Mouse (Mus musculus): ENCODE results near the gene Ahnak. TPM values are rescaled to one million over a fixed set of nuclear protein-coding genes. Genes with fewer than 3 reads are reported as not detected.

The Ahnak gene
- total RNA-seq (2023), result 367 and 445 TPM in 2 replicates

DNA sequence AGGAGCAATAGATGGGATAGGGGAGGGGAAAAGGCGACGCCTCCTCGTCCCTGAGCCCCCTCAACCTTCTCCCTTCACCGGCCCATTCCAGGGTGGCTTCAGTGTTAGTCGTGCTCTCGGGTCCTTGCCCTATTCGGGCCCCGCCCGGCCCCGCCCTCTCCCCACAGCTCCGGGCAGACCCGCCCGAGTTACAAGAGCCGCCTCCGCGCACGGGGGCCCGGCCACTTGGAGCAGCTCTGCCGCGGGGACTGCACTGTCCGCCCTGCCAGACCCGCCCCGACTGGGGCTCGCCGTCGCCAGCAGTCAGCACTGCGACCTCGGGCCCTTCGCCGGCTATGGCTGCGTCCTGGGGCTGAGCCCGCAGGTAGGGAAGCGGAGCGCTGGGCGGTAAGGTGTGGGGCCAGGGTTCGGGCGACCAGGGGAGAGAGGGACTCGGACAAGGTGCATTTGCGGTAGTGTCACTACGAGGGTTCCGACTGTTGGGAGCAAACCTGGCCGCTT is at the start of gene Ahnak:
Gene Ahnak (plus strand): TSS at position 219 of the 501 bp plus-strand sequence.

DNA sequence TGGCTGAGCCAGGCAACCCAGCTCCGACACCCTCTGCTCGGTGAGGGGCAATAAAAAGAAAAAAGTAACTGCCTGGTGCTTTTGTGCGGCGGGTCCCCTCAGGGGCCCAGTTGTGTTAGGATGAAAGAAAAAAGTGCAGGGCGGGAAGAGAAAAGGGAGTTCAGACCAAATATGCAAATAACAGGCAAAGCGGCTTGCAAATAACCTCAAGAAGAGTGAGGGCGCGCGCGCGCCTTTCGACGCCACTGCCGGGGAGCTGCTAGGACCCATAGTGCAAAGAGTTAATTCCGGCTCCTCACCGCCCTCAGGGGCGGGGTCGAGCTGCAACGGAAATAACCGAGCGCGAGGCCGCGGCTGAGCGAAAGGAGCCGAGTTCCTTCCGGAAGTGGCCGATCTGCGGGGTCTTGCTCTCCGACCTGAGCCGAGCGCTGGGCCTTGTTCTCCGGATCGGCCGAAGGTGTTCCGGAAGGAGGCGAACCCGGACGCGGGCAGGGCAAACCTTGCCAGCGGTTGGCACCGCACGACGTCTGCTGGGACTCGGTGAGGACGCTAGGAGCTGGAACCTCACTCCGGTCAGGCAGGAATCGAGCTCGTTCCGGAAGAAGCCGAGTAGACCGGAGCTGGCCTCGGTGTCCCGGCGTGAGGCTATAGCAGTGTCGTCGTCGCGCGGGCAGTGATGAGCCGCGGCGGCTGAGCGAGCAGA is 47.4 kb upstream of the Ahnak start, which contains the start of gene Mta2:
Gene Mta2 (plus strand): TSS at position 361 of the 703 bp plus-strand sequence.

DNA sequence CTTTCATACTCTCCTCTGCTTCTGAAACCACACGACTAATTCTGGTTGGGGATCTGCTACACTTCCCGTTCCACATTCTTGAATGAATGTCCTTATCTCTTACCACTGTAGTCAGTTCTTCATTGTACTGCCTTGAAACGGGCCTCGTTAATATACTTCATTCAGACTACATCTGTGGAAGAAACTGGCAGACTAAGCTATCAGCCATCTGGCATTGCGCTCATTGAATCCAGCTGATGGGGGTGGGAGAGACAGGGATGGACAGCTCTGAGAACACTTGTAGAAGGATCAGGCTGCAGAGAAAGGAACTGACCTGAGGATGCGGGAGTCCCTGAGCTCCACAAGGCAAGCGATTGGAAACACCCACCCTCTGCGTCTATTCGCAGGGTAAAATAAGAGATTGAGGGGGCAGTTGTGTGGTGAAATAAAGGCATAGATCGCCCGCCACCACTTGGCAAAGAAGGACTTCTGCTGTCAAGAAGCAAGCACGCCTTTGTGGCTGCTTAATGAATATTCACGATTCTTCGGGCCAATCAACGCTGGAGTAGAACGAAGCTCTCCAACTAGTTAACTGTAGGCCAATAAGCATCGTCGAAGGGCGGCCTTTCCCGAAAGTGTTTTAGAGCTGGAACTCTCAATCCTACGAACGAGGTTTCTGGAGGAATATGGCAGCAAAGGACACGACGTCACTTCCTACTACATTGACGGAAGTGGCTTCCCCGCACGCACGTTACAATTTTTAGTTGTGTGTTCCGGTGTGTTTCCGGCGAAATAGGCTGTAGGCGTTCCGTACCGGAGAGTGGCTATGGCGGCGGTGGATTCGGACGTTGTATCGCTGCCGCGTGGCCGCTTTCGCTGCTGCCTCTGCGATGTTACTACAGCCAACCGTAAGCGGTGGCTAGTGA is 35.7 kb upstream of the Ahnak start, which contains the start of gene Tut1:
Gene Tut1 (plus strand): TSS at position 713 of the 905 bp plus-strand sequence.

DNA sequence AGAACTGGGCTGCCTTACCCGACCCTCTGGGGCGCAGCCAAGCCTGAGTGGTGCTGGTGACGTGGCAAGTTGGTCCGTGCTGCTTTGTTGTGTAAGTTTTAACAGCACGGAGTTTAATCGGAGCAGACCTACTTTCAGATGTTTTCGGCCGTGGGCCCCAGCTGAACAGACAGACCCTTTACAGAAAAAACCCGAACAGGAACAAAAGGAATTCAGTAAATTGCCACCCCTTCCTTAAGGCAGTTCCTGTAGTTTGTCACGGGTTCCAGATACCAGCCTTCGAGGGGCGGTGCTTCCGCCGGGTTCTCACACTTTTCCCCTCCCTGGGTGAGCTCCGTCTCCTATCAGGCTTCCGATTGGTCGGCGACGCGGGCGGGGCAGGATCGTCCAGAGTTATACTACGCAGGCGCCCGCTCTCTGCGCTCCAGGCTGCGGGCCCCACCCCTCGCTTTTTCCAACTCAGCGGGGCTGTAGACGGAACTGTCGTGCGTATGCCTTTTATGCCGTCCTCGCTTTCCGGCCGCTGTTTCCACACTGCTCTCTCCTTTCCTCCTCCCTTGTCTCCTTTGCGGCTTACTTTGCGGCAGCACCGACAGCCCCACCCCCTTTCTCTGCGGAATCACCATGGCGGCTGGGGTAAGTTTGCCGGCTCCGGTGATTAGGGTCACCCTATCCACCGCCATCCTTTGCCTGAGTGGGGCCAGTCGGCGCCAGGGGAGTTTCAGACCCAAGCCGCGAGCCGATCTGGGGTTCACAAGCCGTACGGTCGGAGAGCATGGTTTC is 22.3 kb upstream of the Ahnak start, which contains the start of gene Eef1g:
Gene Eef1g (plus strand): TSS at position 452 of the 783 bp plus-strand sequence.

DNA sequence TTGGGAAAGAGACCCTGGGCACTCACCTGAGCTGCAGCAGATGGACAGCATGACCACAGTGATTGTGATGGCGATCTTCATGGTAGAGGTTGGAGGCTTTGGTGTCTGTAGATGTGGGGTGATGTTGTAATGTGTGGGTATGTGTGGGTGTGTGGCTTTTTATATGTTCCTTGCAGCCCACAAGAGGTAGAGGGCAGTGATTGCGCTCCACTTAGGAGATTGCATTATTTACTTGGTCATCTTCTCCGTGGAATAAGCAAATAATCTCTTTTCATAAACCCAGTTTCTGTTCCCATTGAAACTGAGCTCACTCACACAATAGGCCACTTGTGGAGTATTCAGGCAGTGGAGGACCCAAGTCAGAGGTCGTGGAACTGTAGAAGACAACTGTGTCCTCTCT is 98.7 kb downstream of the Ahnak start, which contains the start of gene Scgb1a1:
Gene Scgb1a1 (minus strand): TSS at position 138 of the 400 bp plus-strand sequence.

Other genes with a start within 250 kb of the Ahnak start
- gene 1700092M07Rik, start 248.6 kb upstream of the Ahnak start, total RNA-seq (2023), result 1.00 and 1.5 TPM in 2 replicates
- 173 and 212 TPM in 2 replicates for gene Stx5a, start 247.9 kb upstream of the Ahnak start, total RNA-seq (2023)
- 146 and 190 TPM in 2 replicates for gene Nxf1, start 232.2 kb upstream of the Ahnak start, total RNA-seq (2023)
- 20.3 and 22.0 TPM in 2 replicates for gene Tmem223, start 218.3 kb upstream of the Ahnak start, total RNA-seq (2023)
- gene Tmem179b, start 214.8 kb upstream of the Ahnak start, total RNA-seq (2023), result 52.4 and 65.2 TPM in 2 replicates
- gene Taf6l, start 202.9 kb upstream of the Ahnak start, total RNA-seq (2023), result 7.5 and 8.2 TPM in 2 replicates
- 36.0 and 36.7 TPM in 2 replicates for gene Polr2g, start 190.7 kb upstream of the Ahnak start, total RNA-seq (2023)
- gene Zbtb3, start 186.7 kb upstream of the Ahnak start, total RNA-seq (2023), result 0.52 and 0.76 TPM in 2 replicates
- 16.9 and 18.9 TPM in 2 replicates for gene Ttc9c, start 170.0 kb upstream of the Ahnak start, total RNA-seq (2023)
- gene Hnrnpul2, start 169.3 kb upstream of the Ahnak start, total RNA-seq (2023), result 86.0 and 118 TPM in 2 replicates
- 1.4 TPM in 1 of 2 replicates, not detected in the other for gene AC129217.1, start 159.5 kb upstream of the Ahnak start, total RNA-seq (2023)
- 43.3 and 49.7 TPM in 2 replicates for gene Bscl2, start 151.8 kb upstream of the Ahnak start, total RNA-seq (2023)
- not detected in 2 replicates for gene Gng3, start 150.1 kb upstream of the Ahnak start, total RNA-seq (2023)
- gene Lrrn4cl, start 138.5 kb upstream of the Ahnak start, total RNA-seq (2023), result 0.27 and 0.57 TPM in 2 replicates
- 89.2 and 93.8 TPM in 2 replicates for gene Ubxn1, start 117.8 kb upstream of the Ahnak start, total RNA-seq (2023)
- gene Uqcc3, start 108.4 kb upstream of the Ahnak start, total RNA-seq (2023), result 15.4 and 22.1 TPM in 2 replicates
- 1.8 and 10.2 TPM in 2 replicates for gene Lbhd1, start 105.6 kb upstream of the Ahnak start, total RNA-seq (2023)
- not detected in 2 replicates for gene Gm49403, start 105.4 kb upstream of the Ahnak start, total RNA-seq (2023)
- 15.3 and 21.7 TPM in 2 replicates for gene 1810009A15Rik, start 100.4 kb upstream of the Ahnak start, total RNA-seq (2023)
- 6.5 TPM in 1 of 2 replicates, not detected in the other for gene Gm49416, start 100.4 kb upstream of the Ahnak start, total RNA-seq (2023)
- 9.3 and 11.1 TPM in 2 replicates for gene Ints5, start 96.3 kb upstream of the Ahnak start, total RNA-seq (2023)
- 76.0 and 93.0 TPM in 2 replicates for gene Ganab, start 91.2 kb upstream of the Ahnak start, total RNA-seq (2023)
- 29.7 and 35.6 TPM in 2 replicates for gene B3gat3, start 68.9 kb upstream of the Ahnak start, total RNA-seq (2023)
- gene Rom1, start 59.9 kb upstream of the Ahnak start, total RNA-seq (2023), result 1.5 and 2.1 TPM in 2 replicates
- 43.3 and 54.8 TPM in 2 replicates for gene Eml3, start 59.7 kb upstream of the Ahnak start, total RNA-seq (2023)
- 109 and 121 TPM in 2 replicates for gene Mta2, start 47.4 kb upstream of the Ahnak start, total RNA-seq (2023)
- gene Tut1, start 35.4 kb upstream of the Ahnak start, total RNA-seq (2023), result 6.5 and 12.9 TPM in 2 replicates
- 85.1 and 106 TPM in 2 replicates for gene Eef1g, start 22.2 kb upstream of the Ahnak start, total RNA-seq (2023)
- not detected in 2 replicates for gene Scgb1a1, start 98.7 kb downstream of the Ahnak start, total RNA-seq (2023)
- 4.1 and 5.1 TPM in 2 replicates for gene Asrgl1, start 146.4 kb downstream of the Ahnak start, total RNA-seq (2023)